Mouse (Mus musculus) cerebellum, adult 2 months (tissue): Measurements from ENCODE around the gene Ncoa1. TPM values are rescaled to one million over a fixed set of nuclear protein-coding genes. Genes with fewer than 3 reads are reported as not detected.

Source experiments
- DNase-seq, 2 experiments: peaks; one replicate each; pipeline ENCODE4 v3.0.0; 2021
- H3K27ac ChIP-seq: fragments of 200-500 bp; 2 replicates; pipeline ENCODE4 v1.5.1; 2012; ENCODE audit warnings: low read length, control low read depth, inconsistent platforms; ENCODE audit not compliant: insufficient read depth
- H3K27me3 ChIP-seq: fragments of 200-500 bp; 2 replicates; pipeline ENCODE4 v1.6.1; 2012; ENCODE audit warnings: inconsistent platforms, mild to moderate bottlenecking, low read length, moderate library complexity; ENCODE audit not compliant: control insufficient read depth, insufficient read depth
- H3K4me1 ChIP-seq: fragments of 200-500 bp; 2 replicates; pipeline ENCODE4 v1.6.1; 2011; ENCODE audit warnings: low read length; ENCODE audit not compliant: control insufficient read depth, insufficient read depth
- H3K4me3 ChIP-seq: fragments of 200-500 bp; replicated peaks from 2 replicates; pipeline ENCODE3; 2011; ENCODE audit warnings: mild to moderate bottlenecking, low read depth, low read length, control low read depth; ENCODE audit not compliant: insufficient read depth
- CTCF ChIP-seq: fragments of 200-500 bp; IDR thresholded peaks from 2 replicates; pipeline ENCODE4 v1.5.1; 2011; ENCODE audit warnings: low read depth, mild to moderate bottlenecking, control low read depth, low read length, moderate library complexity, borderline replicate concordance; ENCODE audit not compliant: insufficient read depth
- POLR2A ChIP-seq: fragments of 200-500 bp; IDR thresholded peaks from 2 replicates; pipeline ENCODE4 v1.6.1; 2011; ENCODE audit warnings: low read length, control low read depth, borderline replicate concordance; ENCODE audit not compliant: insufficient read depth
- WGBS: fragments of 180-500 bp; shearing (Covaris S2); methylation state at CpG from one replicate; pipeline ENCODE4 v1.1.7; 2018; 5-methylcytosine and 5-hydroxymethylcytosine counted together
- polyA plus RNA-seq: library from polyadenylated mRNA; depleted of rRNA; stranded (reverse); fragments of >200 nt; gene quantifications from 2 replicates; pipeline ENCODE4 v1.2.3, GENCODE M21; 2012

Gene Ncoa1
- polyA plus RNA-seq, 1 experiment = 60.6 TPM

DNA sequence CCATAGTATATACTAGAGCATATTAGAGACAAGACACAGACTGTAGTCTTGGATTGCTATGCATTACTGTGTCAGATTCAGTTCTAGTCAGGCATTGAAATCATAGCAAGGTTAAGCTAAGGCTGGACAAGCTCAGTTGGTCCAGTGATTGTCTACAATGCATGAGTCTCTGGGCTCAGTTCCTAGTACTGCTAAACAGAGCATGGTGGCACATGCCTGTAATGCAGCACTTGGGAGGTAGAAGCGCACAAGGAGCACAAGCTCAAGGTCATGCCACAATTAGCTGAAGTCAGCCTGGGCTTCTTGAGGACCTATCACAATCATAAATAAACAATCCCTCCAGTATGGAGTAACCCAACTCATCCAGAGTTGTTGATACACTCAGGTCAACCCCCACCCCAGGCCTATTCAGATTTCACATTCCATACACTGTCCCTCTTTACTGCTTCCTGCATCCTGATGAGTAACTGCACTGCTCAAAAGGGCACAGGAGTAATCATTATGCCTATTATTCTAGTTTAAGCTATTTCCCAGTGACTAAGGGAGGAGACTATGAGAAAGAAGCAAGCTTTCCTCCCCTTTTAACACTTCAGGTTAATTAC is 170.2 kb downstream of the Ncoa1 start:
- Histone ChIP-seq H3K4me3 (no peak overlapping the region), H3K4me1 (no peaks in the 10 kb centered on the region), H3K27me3 (no peaks in the 10 kb centered on the region), H3K27ac (no peak overlapping the region)
- TF ChIP-seq POLR2A = no peak
- TF ChIP-seq CTCF = no peak
- no peak for DNase-seq
- WGBS = 88% methylated on average over 1 of the region's 1 CpGs

DNA sequence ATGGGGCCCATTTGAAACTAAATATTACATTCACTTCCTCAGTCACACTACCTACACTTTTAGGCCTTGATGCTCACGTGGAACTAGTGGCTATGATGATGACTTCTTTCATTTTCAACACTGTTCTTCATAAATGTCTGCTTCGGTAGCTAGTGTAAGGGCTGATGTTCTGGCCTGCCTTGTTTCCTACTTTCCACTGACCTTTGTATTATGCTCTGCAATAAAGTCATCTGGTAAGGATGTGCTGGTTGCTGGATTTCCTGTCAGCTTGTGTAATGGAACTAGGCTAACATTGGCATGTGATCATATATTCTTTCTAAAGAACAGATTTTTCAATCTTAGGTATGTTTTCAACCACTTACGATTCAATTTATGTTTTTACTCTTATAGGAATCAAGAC is 177.7 kb downstream of the Ncoa1 start:
- no peaks in the 10 kb centered on the region for H3K27me3 ChIP-seq
- H3K4me3 ChIP-seq = no peak overlapping the region
- 92% methylated on average over 3 of the region's 3 CpGs for WGBS
- no peak for DNase-seq
- no peak for TF ChIP-seq POLR2A
- TF ChIP-seq CTCF = no peak
- no peak overlapping the region for H3K27ac ChIP-seq
- no peaks in the 10 kb centered on the region for H3K4me1 ChIP-seq

DNA sequence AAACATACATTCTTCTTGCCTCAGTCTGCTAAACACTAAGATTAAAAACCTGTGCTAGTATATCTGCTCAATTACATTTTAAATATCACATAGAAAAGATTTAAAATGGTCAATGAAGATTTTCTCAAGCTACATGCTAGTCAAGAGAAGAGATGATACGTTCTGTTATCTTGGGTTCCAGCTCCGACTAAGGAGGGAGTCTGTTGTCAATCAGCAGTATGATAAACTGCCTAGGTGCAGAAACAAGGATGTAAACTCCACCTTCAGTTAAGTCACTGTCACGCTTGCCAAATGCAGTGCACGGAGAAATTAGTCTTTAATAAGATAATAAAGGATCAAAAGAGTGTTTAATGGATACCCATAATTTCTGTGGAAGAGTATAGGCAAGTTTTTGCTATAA is 178.4 kb downstream of the Ncoa1 start:
- DNase-seq = no peak
- H3K4me1 ChIP-seq = no peaks in the 10 kb centered on the region
- no peak overlapping the region for H3K27ac ChIP-seq
- H3K27me3 ChIP-seq = no peaks in the 10 kb centered on the region
- TF ChIP-seq CTCF = no peak
- no peak for TF ChIP-seq POLR2A
- 89% methylated on average over 4 of the region's 4 CpGs for WGBS
- H3K4me3 ChIP-seq = no peak overlapping the region

DNA sequence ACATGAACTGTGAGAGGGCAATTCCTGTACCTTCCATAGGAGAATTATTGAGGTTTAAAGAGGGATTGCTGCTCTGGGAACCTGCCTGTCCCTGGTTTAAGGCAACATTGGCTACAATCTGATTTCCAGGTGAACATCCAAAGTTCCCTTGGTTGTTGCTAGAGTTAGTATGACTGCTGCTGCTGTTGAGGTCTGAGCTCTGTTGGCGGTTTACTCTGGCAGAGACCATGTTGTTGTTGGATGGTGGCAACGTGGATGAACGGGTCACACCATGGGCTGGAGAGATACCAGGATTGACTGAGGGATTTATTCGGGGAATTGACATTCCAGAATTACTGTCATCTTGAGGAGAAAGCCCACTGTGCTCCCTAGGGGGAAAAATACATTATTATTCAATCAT is 181.1 kb downstream of the Ncoa1 start:
- no peak for DNase-seq
- no peak overlapping the region for H3K27ac ChIP-seq
- TF ChIP-seq POLR2A (no peak), CTCF (no peak)
- H3K4me3 ChIP-seq = no peak overlapping the region
- H3K27me3 ChIP-seq = no peaks in the 10 kb centered on the region
- no peaks in the 10 kb centered on the region for H3K4me1 ChIP-seq
- WGBS = 55% methylated on average over 4 of the region's 4 CpGs

DNA sequence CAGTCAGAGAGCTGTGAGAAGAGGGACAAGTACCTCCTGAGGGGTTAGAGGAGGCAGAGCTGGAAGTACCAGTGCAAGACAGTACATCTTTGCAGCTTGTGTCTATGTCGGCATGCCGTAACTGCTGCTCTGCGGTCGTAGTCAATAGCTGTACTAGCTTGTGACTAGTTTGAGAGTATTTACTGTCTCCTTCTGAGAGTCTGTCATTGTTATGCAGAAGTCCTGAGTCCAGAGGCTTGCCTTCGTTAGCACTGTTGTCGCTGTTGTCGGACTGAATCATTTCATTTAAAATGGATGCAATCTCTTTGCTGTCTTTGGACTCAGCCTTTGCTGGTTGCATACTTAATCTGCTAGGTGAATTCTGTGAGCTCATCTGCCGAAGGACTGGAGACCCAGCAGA is 181.7 kb downstream of the Ncoa1 start:
- Histone ChIP-seq H3K4me1 (no peaks in the 10 kb centered on the region), H3K27me3 (no peaks in the 10 kb centered on the region), H3K27ac (no peak overlapping the region), H3K4me3 (no peak overlapping the region)
- TF ChIP-seq POLR2A = no peak
- TF ChIP-seq CTCF = no peak
- no peak for DNase-seq
- 80% methylated on average over 8 of the region's 8 CpGs for WGBS

DNA sequence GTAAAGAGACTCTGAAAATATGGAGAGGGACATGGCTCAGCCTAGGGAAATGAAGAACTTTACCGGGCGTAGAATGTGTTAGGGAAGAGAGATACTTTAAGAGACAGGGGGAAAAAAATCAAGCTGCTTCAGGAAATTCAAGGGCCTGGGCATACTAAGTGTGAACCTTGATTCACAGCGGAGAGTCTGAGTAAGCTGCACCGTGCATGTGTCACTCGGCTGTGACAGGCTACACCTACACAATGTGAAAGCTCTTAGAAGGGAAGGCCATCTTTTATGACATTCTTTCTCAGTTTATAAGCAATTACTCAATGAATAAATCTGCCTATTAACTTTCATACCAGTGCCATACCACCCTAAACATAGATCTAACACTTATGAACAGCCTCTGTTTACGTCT is 183.2 kb downstream of the Ncoa1 start:
- WGBS = 95% methylated on average over 6 of the region's 6 CpGs
- no peak for TF ChIP-seq POLR2A
- TF ChIP-seq CTCF = no peak
- H3K4me1 ChIP-seq = no peaks in the 10 kb centered on the region
- no peaks in the 10 kb centered on the region for H3K27me3 ChIP-seq
- no peak overlapping the region for H3K27ac ChIP-seq
- no peak for DNase-seq
- H3K4me3 ChIP-seq = no peak overlapping the region

DNA sequence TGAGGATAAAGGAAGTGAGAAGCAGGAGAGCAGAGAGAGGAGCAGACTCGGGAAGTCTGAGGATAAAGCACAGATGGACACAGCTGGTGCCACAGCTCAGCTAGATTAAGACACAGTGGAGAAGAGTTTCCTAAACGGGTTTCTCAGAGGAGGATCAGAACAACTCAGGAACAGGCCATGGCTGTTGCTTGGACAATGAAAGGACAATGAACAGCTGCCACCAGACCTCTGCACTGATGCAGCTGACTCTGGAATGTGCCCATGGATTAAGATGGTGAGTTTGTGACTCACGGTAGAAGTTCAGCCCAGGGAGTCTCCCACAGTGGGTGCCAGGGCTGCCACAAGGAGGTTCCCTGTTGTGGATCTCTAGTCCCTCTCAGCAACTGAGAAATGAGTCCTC is 191.8 kb downstream of the Ncoa1 start:
- Histone ChIP-seq H3K4me1 (no peaks in the 10 kb centered on the region), H3K27ac (no peak overlapping the region), H3K4me3 (no peak overlapping the region), H3K27me3 (no peaks in the 10 kb centered on the region)
- 7% methylated on average over 3 of the region's 3 CpGs for WGBS
- TF ChIP-seq POLR2A = no peak
- DNase-seq = no peak

DNA sequence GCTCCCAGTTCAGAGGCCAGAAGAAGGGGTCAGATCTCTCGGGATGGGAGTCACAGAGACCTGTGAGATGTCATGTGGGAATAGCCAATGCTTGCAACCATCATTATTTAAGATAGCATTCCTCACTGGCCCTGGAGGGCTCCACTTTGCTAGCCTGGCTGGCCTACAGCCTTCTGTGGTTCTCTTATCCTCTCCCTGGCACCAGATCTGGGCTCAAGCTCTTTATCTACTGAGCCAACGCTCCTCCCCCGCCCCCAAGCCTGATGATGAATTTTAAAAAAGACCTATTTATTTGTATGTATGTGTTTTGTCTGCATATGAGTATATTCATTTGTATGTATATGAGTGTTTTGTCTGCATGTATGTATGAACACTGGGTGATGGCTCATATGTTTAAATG is 197.1 kb downstream of the Ncoa1 start:
- H3K4me3 ChIP-seq = no peak overlapping the region

More for the DNA sequence above, 197.1 kb downstream of the Ncoa1 start:
- TF ChIP-seq POLR2A (no peak), CTCF (no peak)
- no peak overlapping the region for H3K27ac ChIP-seq
- H3K27me3 ChIP-seq = no peaks in the 10 kb centered on the region
- no peak for DNase-seq
- no peaks in the 10 kb centered on the region for H3K4me1 ChIP-seq
- 97% methylated on average over 3 of the region's 3 CpGs for WGBS
